Mouse (Mus musculus) CH12.LX (cell line): ENCODE results near the gene Golga4. TPM values are rescaled to one million over a fixed set of nuclear protein-coding genes. Genes with fewer than 3 reads are reported as not detected.

ENCODE experiments used
- DNase-seq: peaks from one replicate; pipeline ENCODE4 v3.0.0-alpha.2; 2013; ENCODE audit errors: extremely low read depth
- H3K27ac ChIP-seq: 2 replicates; pipeline ENCODE4 v1.5.1; 2012; ENCODE audit warnings: low read depth, mild to moderate bottlenecking, control low read depth, moderate library complexity; ENCODE audit not compliant: insufficient read depth
- H3K27me3 ChIP-seq: replicated peaks from 2 replicates; pipeline ENCODE3; 2012; ENCODE audit warnings: inconsistent platforms
- H3K36me3 ChIP-seq, 2 experiments: replicated peaks in 1 of 2; 2 replicates each; pipeline versions ENCODE3 to v1.6.1; 2012; ENCODE audit warnings: inconsistent platforms in 1 of 2, low read length in 1 of 2, mild to moderate bottlenecking in 1 of 2, mixed read lengths in 1 of 2, moderate library complexity in 1 of 2; ENCODE audit not compliant: control insufficient read depth in 1 of 2, insufficient read depth in 1 of 2
- H3K4me1 ChIP-seq, 2 experiments: 2 replicates each; pipeline ENCODE4 v1.6.1; 2012; ENCODE audit warnings: inconsistent platforms in 1 of 2, moderate library complexity in 1 of 2; ENCODE audit not compliant: insufficient read depth in 2 of 2, control insufficient read depth in 1 of 2
- H3K4me2 ChIP-seq: 2 replicates; pipeline ENCODE4 v1.6.1; 2012; ENCODE audit warnings: low read depth, mild to moderate bottlenecking, control low read depth; ENCODE audit not compliant: poor library complexity, insufficient read depth, severe bottlenecking
- H3K4me3 ChIP-seq, 3 experiments: fragments of 150-350 bp in 1 of 3; sonication (generic) in 1 of 3; replicated peaks in 1 of 3; 2 replicates each; pipeline versions ENCODE3 to v1.5.1; 2011 to 2012; ENCODE audit warnings: low read depth in 2 of 3, low read length in 2 of 3, mild to moderate bottlenecking in 2 of 3, moderate library complexity in 2 of 3, control low read depth in 1 of 3, improper control_type of control experiment in 1 of 3, inconsistent platforms in 1 of 3, mixed read lengths in 1 of 3; ENCODE audit not compliant: poor library complexity in 1 of 3
- H3K79me2 ChIP-seq: replicated peaks from 2 replicates; pipeline ENCODE4 v1.6.1; 2012; ENCODE audit warnings: mild to moderate bottlenecking, moderate library complexity; ENCODE audit not compliant: control insufficient read depth, poor library complexity, insufficient read depth, severe bottlenecking; ENCODE audit errors: extremely low read depth
- H3K9ac ChIP-seq: 2 replicates; pipeline ENCODE4 v1.6.1; 2012; ENCODE audit warnings: low read depth, mild to moderate bottlenecking, control low read depth, moderate library complexity; ENCODE audit not compliant: insufficient read depth
- H3K9me3 ChIP-seq: replicated peaks from 2 replicates; pipeline ENCODE3; 2012; ENCODE audit warnings: low read length, inconsistent platforms, mixed read lengths
- CHD1 ChIP-seq: IDR thresholded peaks from 2 replicates; pipeline ENCODE4 v1.6.1; 2012; ENCODE audit warnings: low read depth, low read length, improper control_type of control experiment, inconsistent platforms
- CHD2 ChIP-seq: IDR thresholded peaks from 2 replicates; pipeline ENCODE4 v1.6.1; 2011; ENCODE audit warnings: low read length, improper control_type of control experiment
- CTCF ChIP-seq, 2 experiments: IDR thresholded peaks in 1 of 2; conservative IDR thresholded peaks in 1 of 2; 2 replicates each; pipeline ENCODE4 v1.5.1; 2011 to 2012; ENCODE audit warnings: low read depth in 2 of 2, low read length in 2 of 2, improper control_type of control experiment in 1 of 2, inconsistent platforms in 1 of 2, mild to moderate bottlenecking in 1 of 2, moderate library complexity in 1 of 2
- E2F4 ChIP-seq: IDR thresholded peaks from 2 replicates; pipeline ENCODE4 v1.6.1; 2011; ENCODE audit warnings: low read depth, low read length, improper control_type of control experiment; ENCODE audit not compliant: insufficient replicate concordance
- EP300 ChIP-seq: IDR thresholded peaks from 2 replicates; pipeline ENCODE4 v1.6.1; 2011; ENCODE audit warnings: low read length, improper control_type of control experiment
- GABPA ChIP-seq: IDR thresholded peaks from 2 replicates; pipeline ENCODE4 v1.6.1; 2012; ENCODE audit warnings: low read depth, low read length, improper control_type of control experiment, inconsistent platforms; ENCODE audit not compliant: insufficient replicate concordance
- HCFC1 ChIP-seq: IDR thresholded peaks from 2 replicates; pipeline ENCODE4 v1.6.1; 2012; ENCODE audit warnings: low read depth, mild to moderate bottlenecking, inconsistent platforms, low read length, improper control_type of control experiment
- JUN ChIP-seq: IDR thresholded peaks from 2 replicates; pipeline ENCODE4 v1.6.1; 2011; ENCODE audit warnings: low read depth, mild to moderate bottlenecking, low read length, improper control_type of control experiment, moderate library complexity; ENCODE audit not compliant: insufficient read depth
- JUND ChIP-seq: conservative IDR thresholded peaks from 2 replicates; pipeline ENCODE4 v1.6.1; 2011; ENCODE audit warnings: low read depth, low read length, improper control_type of control experiment
- KAT2A ChIP-seq: IDR thresholded peaks from 2 replicates; pipeline ENCODE4 v1.6.1; 2012; ENCODE audit warnings: low read length, improper control_type of control experiment, inconsistent platforms; ENCODE audit not compliant: insufficient replicate concordance
- MAX ChIP-seq: IDR thresholded peaks from 2 replicates; pipeline ENCODE4 v1.6.1; 2011; ENCODE audit warnings: low read length, improper control_type of control experiment
- MAZ ChIP-seq: IDR thresholded peaks from 2 replicates; pipeline ENCODE4 v1.6.1; 2012; ENCODE audit warnings: low read depth, mild to moderate bottlenecking, inconsistent platforms, low read length, improper control_type of control experiment, moderate library complexity
- MEF2A ChIP-seq: IDR thresholded peaks from 2 replicates; pipeline ENCODE4 v1.6.1; 2014; ENCODE audit warnings: low read depth, mild to moderate bottlenecking, inconsistent platforms, low read length, improper control_type of control experiment, borderline replicate concordance
- MYC ChIP-seq: IDR thresholded peaks from 2 replicates; pipeline ENCODE4 v1.6.1; 2011; ENCODE audit warnings: low read depth, mild to moderate bottlenecking, improper control_type of control experiment, low read length
- NELFE ChIP-seq: IDR thresholded peaks from 2 replicates; pipeline ENCODE4 v1.6.1; 2011; ENCODE audit warnings: low read depth, low read length, improper control_type of control experiment
- PAX5 ChIP-seq: IDR thresholded peaks from 2 replicates; pipeline ENCODE4 v1.6.1; 2012; ENCODE audit warnings: low read length, inconsistent platforms, mixed read lengths
- RCOR1 ChIP-seq: conservative IDR thresholded peaks from 2 replicates; pipeline ENCODE4 v1.6.1; 2012; ENCODE audit warnings: low read depth, mild to moderate bottlenecking, inconsistent platforms, low read length, improper control_type of control experiment
- SMC3 ChIP-seq: IDR thresholded peaks from 2 replicates; pipeline ENCODE4 v1.6.1; 2011; ENCODE audit warnings: low read depth, low read length, improper control_type of control experiment
- TCF12 ChIP-seq: IDR thresholded peaks from 2 replicates; pipeline ENCODE4 v1.6.1; 2014; ENCODE audit warnings: low read depth, mild to moderate bottlenecking, inconsistent platforms, low read length, improper control_type of control experiment
- USF1 ChIP-seq: IDR thresholded peaks from 2 replicates; pipeline ENCODE4 v1.6.1; 2014; ENCODE audit warnings: low read depth, mild to moderate bottlenecking, inconsistent platforms, low read length, improper control_type of control experiment
- ZKSCAN1 ChIP-seq: IDR thresholded peaks from 2 replicates; pipeline ENCODE4 v1.6.1; 2012; ENCODE audit warnings: low read depth, inconsistent platforms, low read length, improper control_type of control experiment, borderline replicate concordance
- dilution Hi-C: fragments of 300-500 bp; cut with MboI; formaldehyde crosslinking; loops from 2 replicates; pipeline ENCODE4 v1.14.3; 2020; ENCODE audit warnings: low sequenced_read_pairs; ENCODE audit not compliant: extremely low pct_unique_long_range_greater_than_20kb, extremely low pct_ligation_motif_present
- in situ Hi-C: fragments of 300-500 bp; cut with MboI; formaldehyde crosslinking; loops from 3 replicates; pipeline ENCODE4 v1.14.3; 2019; ENCODE audit warnings: low sequenced_read_pairs, low pct_ligation_motif_present, low pct_unique_long_range_greater_than_20kb, mixed read lengths
- polyA plus RNA-seq: library from polyadenylated mRNA; unstranded; fragments of >175 nt; gene quantifications from 2 replicates; pipeline ENCODE4 v1.2.1, GENCODE M21; 2012; ENCODE audit warnings: low read depth; ENCODE audit not compliant: insufficient read length
- total RNA-seq, 2 experiments: library from RNA; depleted of rRNA; stranded (reverse); fragments of 300-350 nt in 1 of 2; fragments of >200 nt in 1 of 2; gene quantifications; 2 replicates each; pipeline ENCODE4 v1.2.3; 2012 to 2014

Golga4 gene
- total and polyA plus RNA-seq, 3 experiments: 23.7 to 37.2 (median 33.1) TPM

GRCm38 (mm10) chr9:118480292-118480690 is 25.8 kb upstream of the Golga4 start:
- no peak for TF ChIP-seq MAZ
- no peak for TF ChIP-seq MEF2A
- TF ChIP-seq GABPA: no peak
- no peak for TF ChIP-seq CHD1
- no peak for TF ChIP-seq TCF12
- TF ChIP-seq HCFC1: no peak
- TF ChIP-seq CTCF (conservative IDR thresholded peaks at IDR 0.05 in 1 of 2, IDR thresholded peaks at IDR 0.05 in 1 of 2; ENCODE audit: low read depth in 2 of 2, low read length in 2 of 2): no peak
- no peak for TF ChIP-seq E2F4
- no peak for TF ChIP-seq PAX5
- no peak for TF ChIP-seq RCOR1
- no peak for TF ChIP-seq ZKSCAN1
- TF ChIP-seq EP300: no peak
- no peak for TF ChIP-seq NELFE
- Histone ChIP-seq H3K9ac (no peak overlapping the region), H3K4me3 (no peak overlapping the region), H3K27ac (no peak overlapping the region), H3K27me3 (no peaks in the 10 kb centered on the region), H3K79me2 (no peaks in the 10 kb centered on the region), H3K9me3 (peaks cover 13% of the 10 kb centered on the region), H3K4me2 (no peak overlapping the region), H3K4me1 (peaks cover 0 to 2% of the 10 kb centered on the region in 2 experiments; a peak in 2 of 4 replicates), H3K36me3 (no peaks in the 10 kb centered on the region)
- in situ Hi-C loops: loop anchor here (25.0 kb wide), 1 partner anchor 418 kb away; no protein-coding TSS in a partner anchor
- dilution Hi-C loops: no loop called here
- DNase-seq: no peak

GRCm38 (mm10) chr9:118482210-118482609 is 23.9 kb upstream of the Golga4 start:
- Histone ChIP-seq H3K36me3 (no peaks in the 10 kb centered on the region), H3K4me3 (no peak overlapping the region), H3K79me2 (no peaks in the 10 kb centered on the region), H3K27ac (no peak overlapping the region), H3K4me1 (peaks cover 0 to 2% of the 10 kb centered on the region in 2 experiments; a peak in 2 of 4 replicates), H3K9ac (no peak overlapping the region), H3K27me3 (no peaks in the 10 kb centered on the region), H3K4me2 (no peak overlapping the region), H3K9me3 (peaks cover 13% of the 10 kb centered on the region)
- no peak for TF ChIP-seq GABPA
- no peak for TF ChIP-seq JUND
- TF ChIP-seq ZKSCAN1: no peak
- TF ChIP-seq NELFE: no peak
- no peak for TF ChIP-seq PAX5
- no peak for TF ChIP-seq HCFC1
- no peak for TF ChIP-seq KAT2A
- no peak for TF ChIP-seq RCOR1
- TF ChIP-seq SMC3: no peak
- TF ChIP-seq USF1: no peak
- no peak for TF ChIP-seq TCF12
- TF ChIP-seq E2F4: no peak
- no peak for TF ChIP-seq MAX
- TF ChIP-seq EP300: no peak
- no peak for TF ChIP-seq CHD2
- no peak for TF ChIP-seq MYC
- no peak for TF ChIP-seq JUN
- in situ Hi-C loops (loop anchor here (25.0 kb wide), 1 partner anchor 420 kb away; no protein-coding TSS in a partner anchor), dilution Hi-C loops (no loop called here)
- DNase-seq: no peak
